Mouse (Mus musculus): Measurements from ENCODE around the gene Mterf1a.
"Not testable (repeated sequence)": the region's sequence is repeated elsewhere in the genome, so short reads cannot be mapped to it uniquely, and the experiment has no call there.

Gene Mterf1a

GRCm38 (mm10) chr5:3893459-3894293 lies at the start of gene Mterf1a:
Gene Mterf1a, minus strand, starts transcription at chr5:3893933.
- not testable (repeated sequence) for DNase-seq (ENCODE audit: low spot score)

GRCm38 (mm10) chr5:3943169-3943568 lies 49.4 kb upstream of the Mterf1a start:
- not testable (repeated sequence) for DNase-seq (ENCODE audit: low spot score)

GRCm38 (mm10) chr5:3941240-3941639 lies 47.5 kb upstream of the Mterf1a start:
- DNase-seq (ENCODE audit: low spot score) = no peak

GRCm38 (mm10) chr5:3939335-3939734 lies 45.6 kb upstream of the Mterf1a start:
- no peak for DNase-seq (ENCODE audit: low spot score)

GRCm38 (mm10) chr5:3938905-3939304 lies 45.2 kb upstream of the Mterf1a start:
- no peak for DNase-seq (ENCODE audit: low spot score)

- DNase-seq (ENCODE audit: low spot score) = no peak
Observed at GRCm38 (mm10) chr5:3935778-3936554, 42.2 kb upstream of the Mterf1a start.

- no peak for DNase-seq (ENCODE audit: low spot score)
Observed at GRCm38 (mm10) chr5:3935266-3935665, 41.5 kb upstream of the Mterf1a start.

GRCm38 (mm10) chr5:3933551-3933950 lies 39.8 kb upstream of the Mterf1a start:
- DNase-seq (ENCODE audit: low spot score) = no peak

- DNase-seq (ENCODE audit: low spot score) = no peak
Observed at GRCm38 (mm10) chr5:3931636-3932035, 37.9 kb upstream of the Mterf1a start.

GRCm38 (mm10) chr5:3930760-3931159 lies 37.0 kb upstream of the Mterf1a start:
- no peak for DNase-seq (ENCODE audit: low spot score)

GRCm38 (mm10) chr5:3928690-3929046 lies 34.9 kb upstream of the Mterf1a start:
- DNase-seq (ENCODE audit: low spot score) = no peak

GRCm38 (mm10) chr5:3927801-3928689 lies 34.3 kb upstream of the Mterf1a start, which contains the start of gene Akap9:
Gene Akap9, plus strand, starts transcription at chr5:3928054.
- DNase-seq (ENCODE audit: low spot score) = peak; percentile 45

GRCm38 (mm10) chr5:3926666-3927065 lies 32.9 kb upstream of the Mterf1a start:
- DNase-seq (ENCODE audit: low spot score) = no peak

- no peak for DNase-seq (ENCODE audit: low spot score)
Observed at GRCm38 (mm10) chr5:3922350-3922749, 28.6 kb upstream of the Mterf1a start.

GRCm38 (mm10) chr5:3905471-3905870 lies 11.7 kb upstream of the Mterf1a start:
- DNase-seq (ENCODE audit: low spot score) = no peak

- DNase-seq (ENCODE audit: low spot score) = not testable (repeated sequence)
Observed at GRCm38 (mm10) chr5:3894294-3894619, 524 bp upstream of the Mterf1a start.

- no peak for DNase-seq (ENCODE audit: low spot score)
Observed at GRCm38 (mm10) chr5:3889201-3889600, 4.5 kb downstream of the Mterf1a start.

- not testable (repeated sequence) for DNase-seq (ENCODE audit: low spot score)
Observed at GRCm38 (mm10) chr5:3886862-3887261, 6.9 kb downstream of the Mterf1a start.

GRCm38 (mm10) chr5:3873485-3873884 lies 20.2 kb downstream of the Mterf1a start:
- DNase-seq (ENCODE audit: low spot score) = no peak

- no peak for DNase-seq (ENCODE audit: low spot score)
Observed at GRCm38 (mm10) chr5:3872348-3872747, 21.4 kb downstream of the Mterf1a start.

GRCm38 (mm10) chr5:3870161-3870560 lies 23.6 kb downstream of the Mterf1a start:
- DNase-seq (ENCODE audit: low spot score) = peak; percentile 12

GRCm38 (mm10) chr5:3845026-3845425 lies 48.7 kb downstream of the Mterf1a start, which contains the start of gene Lrrd1:
Gene Lrrd1, plus strand, starts transcription at chr5:3845173.
- DNase-seq (ENCODE audit: low spot score) = no peak
